Mouse (Mus musculus) limb, embryonic 14.5 days (tissue): Measurements from ENCODE around the gene C1qtnf3. TPM values are rescaled to one million over a fixed set of nuclear protein-coding genes. Genes with fewer than 3 reads are reported as not detected.

Experiments
- ATAC-seq: fragments of 200-750 bp; cut with Nextera tagmentation; 2 replicates; pipeline ENCODE4 v1.8.0; 2017; ENCODE audit warnings: low read depth, moderate number of reproducible peaks, moderate TSS enrichment; ENCODE audit not compliant: low FRiP score
- DNase-seq: peaks from one replicate; pipeline ENCODE4 v3.0.0-alpha.2; 2015; ENCODE audit warnings: low spot score
- H3K27ac ChIP-seq: fragments of 300-500 bp; sonication (generic); replicated peaks from 2 replicates; pipeline ENCODE4 v1.5.1; 2014; ENCODE audit warnings: low read depth, mild to moderate bottlenecking, low read length, moderate library complexity, mixed read lengths
- H3K27me3 ChIP-seq: fragments of 300-500 bp; sonication (generic); 2 replicates; pipeline ENCODE4 v1.6.1; 2014; ENCODE audit warnings: low read length, mixed read lengths; ENCODE audit not compliant: control insufficient read depth, insufficient read depth
- H3K36me3 ChIP-seq: fragments of 300-500 bp; sonication (generic); 2 replicates; pipeline ENCODE4 v1.6.1; 2014; ENCODE audit warnings: mild to moderate bottlenecking, low read length, moderate library complexity, mixed read lengths; ENCODE audit not compliant: control insufficient read depth, insufficient read depth
- H3K4me1 ChIP-seq: fragments of 300-500 bp; sonication (generic); 2 replicates; pipeline ENCODE4 v1.6.1; 2014; ENCODE audit warnings: antibody characterized with exemption, low read length, mixed read lengths; ENCODE audit not compliant: control insufficient read depth, insufficient read depth
- H3K4me2 ChIP-seq: fragments of 300-500 bp; sonication (generic); replicated peaks from 2 replicates; pipeline ENCODE4 v1.6.1; 2014; ENCODE audit warnings: low read depth, mild to moderate bottlenecking, low read length, moderate library complexity; ENCODE audit not compliant: severe bottlenecking
- H3K4me3 ChIP-seq: fragments of 300-500 bp; sonication (generic); replicated peaks from 2 replicates; pipeline ENCODE4 v1.5.1; 2014; ENCODE audit warnings: low read length
- H3K9ac ChIP-seq: fragments of 300-500 bp; sonication (generic); 2 replicates; pipeline ENCODE4 v1.6.1; 2014; ENCODE audit warnings: mild to moderate bottlenecking, low read depth, low read length, moderate library complexity; ENCODE audit not compliant: severe bottlenecking
- H3K9me3 ChIP-seq: fragments of 300-500 bp; sonication (generic); 2 replicates; pipeline ENCODE4 v1.6.1; 2016; ENCODE audit warnings: low read length; ENCODE audit not compliant: control insufficient read depth
- POLR2A ChIP-seq: fragments of 200-500 bp; IDR thresholded peaks from 2 replicates; pipeline ENCODE4 v1.8.0; 2012; ENCODE audit warnings: inconsistent platforms, mild to moderate bottlenecking, moderate library complexity, borderline replicate concordance; ENCODE audit not compliant: insufficient read depth, insufficient read length; ENCODE audit errors: extremely low read depth
- WGBS: fragments of 180-500 bp; shearing (Covaris S2); extraction: QIAGEN DNeasy Blood & Tissue Kit; methylation state at CpG from one replicate; pipeline ENCODE4 v1.1.7; 2014; 5-methylcytosine and 5-hydroxymethylcytosine counted together
- polyA plus RNA-seq, 2 experiments: library from polyadenylated mRNA; depleted of rRNA in 1 of 2; stranded (reverse) in 1 of 2; unstranded in 1 of 2; fragments of >200 nt; fragmentation: Nextera tagmentation in 1 of 2; extraction: Ambion mirVana in 1 of 2; gene quantifications; 2 replicates each; pipeline versions ENCODE4 v1.2.1 to v1.2.3; 2012 to 2014

The C1qtnf3 gene
- polyA plus RNA-seq, 2 experiments: 108 to 119 TPM

GRCm38 (mm10) chr15:10959277-10960026 is 7.3 kb downstream of the C1qtnf3 start:
- no peaks in the 10 kb centered on the region for H3K27me3 ChIP-seq
- 86% methylated on average over 15 of the region's 15 CpGs for WGBS
- no peak for DNase-seq
- no peaks in the 10 kb centered on the region for H3K9me3 ChIP-seq
- no peak for TF ChIP-seq POLR2A
- no peak for ATAC-seq
- H3K9ac ChIP-seq: no peak overlapping the region
- H3K4me2 ChIP-seq: no peak overlapping the region
- H3K36me3 ChIP-seq: no peaks in the 10 kb centered on the region
- H3K4me3 ChIP-seq: no peak overlapping the region
- no peak overlapping the region for H3K27ac ChIP-seq
- H3K4me1 ChIP-seq: no peaks in the 10 kb centered on the region

GRCm38 (mm10) chr15:10960267-10960666 is 8.1 kb downstream of the C1qtnf3 start:
- Histone ChIP-seq H3K4me3 (no peak overlapping the region), H3K9ac (no peak overlapping the region), H3K36me3 (no peaks in the 10 kb centered on the region), H3K27me3 (no peaks in the 10 kb centered on the region), H3K4me2 (no peak overlapping the region), H3K27ac (no peak overlapping the region), H3K9me3 (no peaks in the 10 kb centered on the region), H3K4me1 (no peaks in the 10 kb centered on the region)
- WGBS: 87% methylated on average over 5 of the region's 5 CpGs
- DNase-seq (no peak), ATAC-seq (no peak)
- no peak for TF ChIP-seq POLR2A

- no peaks in the 10 kb centered on the region for H3K36me3 ChIP-seq
- H3K27ac ChIP-seq: no peak overlapping the region
- no peaks in the 10 kb centered on the region for H3K4me1 ChIP-seq
- H3K9me3 ChIP-seq: no peaks in the 10 kb centered on the region
- TF ChIP-seq POLR2A: no peak
- H3K27me3 ChIP-seq: no peaks in the 10 kb centered on the region
- H3K4me3 ChIP-seq: no peak overlapping the region
- WGBS: 88% methylated on average over 2 of the region's 2 CpGs
- H3K9ac ChIP-seq: no peak overlapping the region
- H3K4me2 ChIP-seq: no peak overlapping the region
- no peak for ATAC-seq
- no peak for DNase-seq
These were observed 10.5 kb downstream of the C1qtnf3 start for GRCm38 (mm10) chr15:10962601-10963000.

GRCm38 (mm10) chr15:10969439-10969838 is 17.3 kb downstream of the C1qtnf3 start:
- no peaks in the 10 kb centered on the region for H3K36me3 ChIP-seq
- no peaks in the 10 kb centered on the region for H3K4me1 ChIP-seq
- H3K27ac ChIP-seq: no peak overlapping the region
- H3K27me3 ChIP-seq: no peaks in the 10 kb centered on the region
- ATAC-seq (no peak), DNase-seq (no peak)
- H3K4me2 ChIP-seq: no peak overlapping the region
- TF ChIP-seq POLR2A: no peak
- H3K4me3 ChIP-seq: no peak overlapping the region
- H3K9me3 ChIP-seq: no peaks in the 10 kb centered on the region
- no peak overlapping the region for H3K9ac ChIP-seq
- 65% methylated on average over 3 of the region's 3 CpGs for WGBS

- no peak for DNase-seq
- H3K9ac ChIP-seq: no peak overlapping the region
- ATAC-seq: no peak
- 87% methylated on average over 5 of the region's 5 CpGs for WGBS
- no peaks in the 10 kb centered on the region for H3K36me3 ChIP-seq
- no peak overlapping the region for H3K4me3 ChIP-seq
- no peak overlapping the region for H3K4me2 ChIP-seq
- no peak for TF ChIP-seq POLR2A
- no peaks in the 10 kb centered on the region for H3K4me1 ChIP-seq
- H3K9me3 ChIP-seq: no peaks in the 10 kb centered on the region
- H3K27me3 ChIP-seq: no peaks in the 10 kb centered on the region
- H3K27ac ChIP-seq: no peak overlapping the region
These were observed 18.6 kb downstream of the C1qtnf3 start for GRCm38 (mm10) chr15:10970777-10971176.
